Mouse (Mus musculus) liver, embryonic 11.5 days (tissue): ENCODE results near the gene Fkbp9. TPM values are rescaled to one million over a fixed set of nuclear protein-coding genes. Genes with fewer than 3 reads are reported as not detected.

ENCODE experiments used
- ATAC-seq: fragments of 200-750 bp; cut with Nextera tagmentation; replicated peaks from 2 replicates; pipeline ENCODE4 v1.8.0; 2017; ENCODE audit warnings: moderate number of reproducible peaks, mild to moderate bottlenecking, moderate TSS enrichment, moderate library complexity; ENCODE audit not compliant: low FRiP score
- DNase-seq: peaks from one replicate; pipeline ENCODE4 v3.0.0-alpha.2; 2017; ENCODE audit warnings: low spot score
- H3K27ac ChIP-seq: fragments of 300-500 bp; sonication (generic); 2 replicates; pipeline ENCODE4 v1.5.1; 2014; ENCODE audit warnings: mild to moderate bottlenecking, low read depth, low read length, control low read depth
- H3K27me3 ChIP-seq: fragments of 300-500 bp; sonication (generic); replicated peaks from 2 replicates; pipeline ENCODE4 v1.6.1; 2014; ENCODE audit warnings: low read length, mixed read lengths; ENCODE audit not compliant: control insufficient read depth, insufficient read depth
- H3K36me3 ChIP-seq: fragments of 300-500 bp; sonication (generic); 2 replicates; pipeline ENCODE4 v1.6.1; 2014; ENCODE audit warnings: mild to moderate bottlenecking, low read length, moderate library complexity, mixed read lengths; ENCODE audit not compliant: control insufficient read depth, insufficient read depth
- H3K4me1 ChIP-seq: fragments of 300-500 bp; sonication (generic); replicated peaks from 2 replicates; pipeline ENCODE4 v1.6.1; 2014; ENCODE audit warnings: low read length, mixed read lengths; ENCODE audit not compliant: control insufficient read depth, insufficient read depth
- H3K4me2 ChIP-seq: fragments of 300-500 bp; sonication (generic); 2 replicates; pipeline ENCODE4 v1.6.1; 2014; ENCODE audit warnings: mild to moderate bottlenecking, control low read depth, moderate library complexity
- H3K4me3 ChIP-seq: fragments of 300-500 bp; sonication (generic); 2 replicates; pipeline ENCODE4 v1.5.1; 2014; ENCODE audit warnings: low read depth, low read length, control low read depth
- H3K9ac ChIP-seq: fragments of 300-500 bp; sonication (generic); 2 replicates; pipeline ENCODE4 v1.6.1; 2014; ENCODE audit warnings: low read depth, low read length, control low read depth
- H3K9me3 ChIP-seq: fragments of 300-500 bp; sonication (generic); 2 replicates; pipeline ENCODE4 v1.6.1; 2016; ENCODE audit warnings: low read length, inconsistent platforms, mixed read lengths; ENCODE audit not compliant: control insufficient read depth
- WGBS: fragments of 180-500 bp; shearing (Covaris S2); extraction: QIAGEN DNeasy Blood & Tissue Kit; methylation state at CpG from one replicate; pipeline ENCODE4 v1.1.7; 2014; 5-methylcytosine and 5-hydroxymethylcytosine counted together
- polyA plus RNA-seq: library from polyadenylated mRNA; unstranded; fragments of >200 nt; fragmentation: Nextera tagmentation; extraction: Ambion mirVana; gene quantifications from 2 replicates; pipeline ENCODE4 v1.2.1, GENCODE M21; 2014

The Fkbp9 gene
- polyA plus RNA-seq, 1 experiment from 2014 or later: 56.8 TPM

GRCm38 (mm10) chr6:56879352-56879955 is 47.6 kb downstream of the Fkbp9 start:
- no peak overlapping the region for H3K9ac ChIP-seq
- no peak overlapping the region for H3K27ac ChIP-seq
- H3K27me3 ChIP-seq: no peaks in the 10 kb centered on the region
- no peak for DNase-seq
- peaks cover 12% of the 10 kb centered on the region for H3K4me1 ChIP-seq
- peak; percentile 75 for ATAC-seq
- H3K36me3 ChIP-seq: peaks cover 25% of the 10 kb centered on the region; the same call in 1 of the 2 replicates
- WGBS: 13% methylated on average over 1 of the region's 1 CpGs
- no peak overlapping the region for H3K4me3 ChIP-seq
- peak overlapping the region; percentile 13; the same call in 1 of the 2 replicates for H3K4me2 ChIP-seq
- no peaks in the 10 kb centered on the region for H3K9me3 ChIP-seq

GRCm38 (mm10) chr6:56888561-56888960 is 56.7 kb downstream of the Fkbp9 start:
- Histone ChIP-seq H3K27ac (no peak overlapping the region), H3K4me2 (no peak overlapping the region), H3K27me3 (no peaks in the 10 kb centered on the region), H3K4me3 (no peak overlapping the region), H3K4me1 (no peaks in the 10 kb centered on the region), H3K36me3 (peaks cover 36% of the 10 kb centered on the region), H3K9ac (no peak overlapping the region), H3K9me3 (no peaks in the 10 kb centered on the region)
- DNase-seq (no peak), ATAC-seq (no peak)
- WGBS: 95% methylated on average over 6 of the region's 6 CpGs

DNA sequence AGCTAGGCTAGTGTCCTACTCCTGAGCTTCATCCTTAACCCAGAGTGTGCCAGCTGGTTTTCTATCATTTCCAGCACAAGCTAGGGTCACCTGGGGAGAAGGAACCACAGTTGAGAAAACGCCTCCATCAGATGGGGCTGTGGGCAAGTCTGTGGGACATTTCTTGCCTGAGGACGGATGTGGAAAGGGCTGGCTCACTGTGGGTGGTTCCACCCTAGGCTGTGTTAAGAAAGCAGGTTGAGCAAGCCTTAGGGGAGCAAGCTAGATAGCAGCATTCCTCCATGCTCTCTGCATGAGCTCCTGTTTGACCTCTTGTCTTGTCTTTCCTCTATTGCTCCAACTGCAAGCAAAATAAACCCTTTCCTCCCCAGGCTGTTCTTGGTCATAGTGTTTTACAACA is 58.9 kb downstream of the Fkbp9 start:
- H3K27me3 ChIP-seq: no peaks in the 10 kb centered on the region
- DNase-seq (no peak), ATAC-seq (no peak)
- H3K27ac ChIP-seq: no peak overlapping the region
- no peak overlapping the region for H3K9ac ChIP-seq
- H3K9me3 ChIP-seq: no peaks in the 10 kb centered on the region
- no peak overlapping the region for H3K4me3 ChIP-seq
- no peaks in the 10 kb centered on the region for H3K4me1 ChIP-seq
- H3K36me3 ChIP-seq: peaks cover 30% of the 10 kb centered on the region
- 69% methylated on average over 2 of the region's 2 CpGs for WGBS
- no peak overlapping the region for H3K4me2 ChIP-seq

GRCm38 (mm10) chr6:56899601-56900000 is 67.7 kb downstream of the Fkbp9 start:
- Histone ChIP-seq H3K27ac (no peak overlapping the region), H3K27me3 (no peaks in the 10 kb centered on the region), H3K4me1 (peaks cover 33% of the 10 kb centered on the region), H3K9ac (no peak overlapping the region), H3K4me2 (no peak overlapping the region), H3K4me3 (no peak overlapping the region), H3K36me3 (peaks cover 2% of the 10 kb centered on the region; the same call in 1 of the 2 replicates), H3K9me3 (no peaks in the 10 kb centered on the region)
- no peak for DNase-seq
- ATAC-seq: no peak
- 80% methylated on average over 3 of the region's 3 CpGs for WGBS

- no peaks in the 10 kb centered on the region for H3K27me3 ChIP-seq
- peaks cover 45% of the 10 kb centered on the region for H3K4me1 ChIP-seq
- WGBS: 60% methylated on average over 3 of the region's 3 CpGs
- no peaks in the 10 kb centered on the region for H3K36me3 ChIP-seq
- DNase-seq: no peak
- no peaks in the 10 kb centered on the region for H3K9me3 ChIP-seq
- peak overlapping the region; percentile 63 for H3K4me2 ChIP-seq
- no peak for ATAC-seq
- H3K4me3 ChIP-seq: peak overlapping the region; percentile 31; the same call in 1 of the 2 replicates
- H3K9ac ChIP-seq: no peak overlapping the region
- no peak overlapping the region for H3K27ac ChIP-seq
Measured at GRCm38 (mm10) chr6:56901336-56901735, 69.5 kb downstream of the Fkbp9 start.

GRCm38 (mm10) chr6:56901824-56902386 is 70.0 kb downstream of the Fkbp9 start:
- Histone ChIP-seq H3K4me1 (peaks cover 51% of the 10 kb centered on the region), H3K36me3 (no peaks in the 10 kb centered on the region), H3K4me3 (peak overlapping the region; percentile 31), H3K9ac (peak overlapping the region; percentile 42), H3K27me3 (no peaks in the 10 kb centered on the region), H3K4me2 (peak overlapping the region; percentile 63), H3K9me3 (no peaks in the 10 kb centered on the region), H3K27ac (peak overlapping the region; percentile 91)
- peak; percentile 59 for ATAC-seq
- DNase-seq: no peak
- WGBS: 37% methylated on average over 12 of the region's 12 CpGs

DNA sequence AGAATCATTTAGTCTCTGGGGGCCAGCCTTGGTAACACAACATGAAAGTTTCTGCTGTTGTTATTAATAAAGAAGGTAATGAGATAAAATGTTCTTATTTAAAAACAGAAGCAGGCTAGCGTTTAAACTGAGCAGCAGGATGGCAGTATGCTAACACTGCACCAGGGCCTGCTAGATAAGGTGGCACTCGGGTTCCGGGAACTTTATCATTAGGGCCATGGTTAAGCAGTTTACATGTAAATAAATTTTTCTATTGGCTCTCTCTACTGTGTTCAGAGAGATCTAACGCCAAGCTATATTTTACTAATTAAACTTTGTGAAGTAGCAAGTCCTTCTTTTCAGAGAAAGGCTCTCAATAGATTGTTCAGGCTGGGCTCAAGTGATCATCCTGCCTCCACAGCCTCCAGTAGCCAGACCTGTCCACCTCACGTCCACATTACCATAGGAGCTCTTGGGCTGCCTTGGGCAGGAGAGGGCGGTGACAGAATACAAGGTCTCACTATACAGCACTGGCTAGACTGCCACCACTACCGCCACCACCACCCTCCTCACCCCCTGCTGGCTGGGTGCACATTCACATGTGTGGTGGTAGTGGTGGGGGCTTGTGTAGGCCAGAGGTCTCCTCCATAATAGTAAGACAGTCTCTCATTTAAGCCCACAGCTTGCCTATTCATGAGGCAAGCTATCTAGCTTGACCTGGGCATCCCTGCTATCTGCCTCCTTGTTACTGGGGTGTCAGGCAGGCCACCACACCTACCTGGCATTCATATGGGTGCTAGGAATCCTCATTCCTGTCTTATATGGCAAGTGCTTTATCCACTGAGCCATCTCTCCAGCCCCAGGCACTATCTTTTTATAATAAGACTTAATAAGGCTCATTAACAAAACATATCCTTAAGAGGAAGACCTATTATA is 71.0 kb downstream of the Fkbp9 start:
- Histone ChIP-seq H3K9me3 (no peaks in the 10 kb centered on the region), H3K27ac (peak overlapping the region; percentile 91), H3K4me1 (peaks cover 58% of the 10 kb centered on the region), H3K36me3 (no peaks in the 10 kb centered on the region), H3K27me3 (no peaks in the 10 kb centered on the region), H3K4me3 (peak overlapping the region; percentile 31), H3K4me2 (peak overlapping the region; percentile 63), H3K9ac (peak overlapping the region; percentile 52)
- DNase-seq (no peak), ATAC-seq (peak; percentile 88)
- 40% methylated on average over 7 of the region's 7 CpGs for WGBS

DNA sequence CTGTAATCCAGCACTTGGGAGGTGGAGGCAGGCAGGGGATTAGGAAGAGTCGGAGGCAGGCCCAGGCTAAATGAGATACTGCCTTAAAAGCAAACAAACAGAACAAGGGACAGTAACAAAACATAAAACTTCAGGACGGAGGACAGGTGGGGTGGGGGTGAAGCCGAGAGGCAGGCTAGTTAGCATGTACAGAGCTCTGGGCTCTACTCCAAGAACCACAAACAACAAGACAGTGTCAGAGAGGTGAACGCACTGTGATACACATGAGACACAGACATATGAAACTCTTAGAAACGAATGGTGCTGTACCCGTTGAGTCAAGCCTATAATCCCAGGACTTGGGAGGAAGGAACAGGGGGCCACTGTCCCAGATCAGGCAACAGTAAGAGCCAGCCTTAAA is 72.0 kb downstream of the Fkbp9 start:
- WGBS: 59% methylated on average over 6 of the region's 6 CpGs
- H3K36me3 ChIP-seq: no peaks in the 10 kb centered on the region
- no peaks in the 10 kb centered on the region for H3K9me3 ChIP-seq
- H3K9ac ChIP-seq: no peak overlapping the region; the same call in 1 of the 2 replicates
- DNase-seq (no peak), ATAC-seq (no peak)
- no peak overlapping the region for H3K4me3 ChIP-seq
- H3K27ac ChIP-seq: peak overlapping the region; percentile 64
- H3K4me2 ChIP-seq: peak overlapping the region; percentile 21
- H3K4me1 ChIP-seq: peaks cover 62% of the 10 kb centered on the region
- H3K27me3 ChIP-seq: no peaks in the 10 kb centered on the region
